Mouse (Mus musculus): Measurements from ENCODE around the gene Hoxa2.

Gene Hoxa2

GRCm38 (mm10) chr6:52123673-52124072, 41.0 kb downstream of the Hoxa2 start:
- Histone ChIP-seq H3K4me3 (replicated peaks; ENCODE audit: low read length) (no peak overlapping the region), H3K4me1 (replicated peaks; ENCODE audit: low read depth, low read length) (no peaks in the 10 kb centered on the region), H3K27me3 (ENCODE audit: insufficient read depth, low read length) (peaks cover 13% of the 10 kb centered on the region; the same call in 1 of the 2 replicates), H3K36me3 (ENCODE audit: insufficient read depth, low read length) (no peaks in the 10 kb centered on the region), H3K9me3 (ENCODE audit: low read length) (peaks cover 8% of the 10 kb centered on the region)
- TF ChIP-seq NANOG (IDR thresholded peaks at IDR 0.05; ENCODE audit: borderline replicate concordance, low read length) = no peak
- no peak for TF ChIP-seq POU5F1 (IDR thresholded peaks at IDR 0.05; ENCODE audit: borderline replicate concordance, low read length)
- TF ChIP-seq CTCF (conservative IDR thresholded peaks at IDR 0.05; ENCODE audit: low read length) = no peak

GRCm38 (mm10) chr6:52121173-52121572, 43.5 kb downstream of the Hoxa2 start:
- H3K4me1 ChIP-seq (replicated peaks; ENCODE audit: low read depth, low read length) = peaks cover 8% of the 10 kb centered on the region
- no peak overlapping the region for H3K4me3 ChIP-seq (replicated peaks; ENCODE audit: low read length)
- H3K36me3 ChIP-seq (ENCODE audit: insufficient read depth, low read length) = no peaks in the 10 kb centered on the region
- TF ChIP-seq CTCF (conservative IDR thresholded peaks at IDR 0.05; ENCODE audit: low read length) = no peak
- TF ChIP-seq POU5F1 (IDR thresholded peaks at IDR 0.05; ENCODE audit: borderline replicate concordance, low read length) = no peak
- TF ChIP-seq NANOG (IDR thresholded peaks at IDR 0.05; ENCODE audit: borderline replicate concordance, low read length) = no peak
- peaks cover 13% of the 10 kb centered on the region; the same call in 1 of the 2 replicates for H3K27me3 ChIP-seq (ENCODE audit: insufficient read depth, low read length)
- H3K9me3 ChIP-seq (ENCODE audit: low read length) = no peaks in the 10 kb centered on the region

- Histone ChIP-seq H3K4me3 (replicated peaks; ENCODE audit: low read length) (no peak overlapping the region), H3K4me1 (replicated peaks; ENCODE audit: low read depth, low read length) (peaks cover 24% of the 10 kb centered on the region), H3K9me3 (ENCODE audit: low read length) (no peaks in the 10 kb centered on the region), H3K36me3 (ENCODE audit: insufficient read depth, low read length) (peaks cover 6% of the 10 kb centered on the region), H3K27me3 (ENCODE audit: insufficient read depth, low read length) (peaks cover 13% of the 10 kb centered on the region; the same call in 1 of the 2 replicates)
- TF ChIP-seq CTCF (conservative IDR thresholded peaks at IDR 0.05; ENCODE audit: low read length) (no peak), NANOG (IDR thresholded peaks at IDR 0.05; ENCODE audit: borderline replicate concordance, low read length) (no peak), POU5F1 (IDR thresholded peaks at IDR 0.05; ENCODE audit: borderline replicate concordance, low read length) (no peak)
Observed at GRCm38 (mm10) chr6:52118903-52119635, 45.6 kb downstream of the Hoxa2 start.

GRCm38 (mm10) chr6:52115899-52116298, 48.7 kb downstream of the Hoxa2 start:
- Histone ChIP-seq H3K9me3 (ENCODE audit: low read length) (no peaks in the 10 kb centered on the region), H3K4me1 (replicated peaks; ENCODE audit: low read depth, low read length) (peaks cover 29% of the 10 kb centered on the region), H3K4me3 (replicated peaks; ENCODE audit: low read length) (no peak overlapping the region), H3K36me3 (ENCODE audit: insufficient read depth, low read length) (peaks cover 36% of the 10 kb centered on the region), H3K27me3 (ENCODE audit: insufficient read depth, low read length) (peaks cover 4% of the 10 kb centered on the region; the same call in 1 of the 2 replicates)
- TF ChIP-seq NANOG (IDR thresholded peaks at IDR 0.05; ENCODE audit: borderline replicate concordance, low read length) = no peak
- no peak for TF ChIP-seq POU5F1 (IDR thresholded peaks at IDR 0.05; ENCODE audit: borderline replicate concordance, low read length)
- TF ChIP-seq CTCF (conservative IDR thresholded peaks at IDR 0.05; ENCODE audit: low read length) = no peak

Measured in E14TG2a.4 (cell line).